Mouse (Mus musculus) heart, postnatal 0 days (tissue): Measurements from ENCODE around the gene Zfp768.

Source experiments
- CTCF ChIP-seq: IDR thresholded peaks from 2 replicates; pipeline ENCODE4 v1.5.1; 2016; ENCODE audit warnings: antibody characterized with exemption, control low read depth, low read depth
- EP300 ChIP-seq: IDR thresholded peaks from 2 replicates; pipeline ENCODE4 v1.6.1; 2016; ENCODE audit warnings: antibody characterized with exemption, low read depth

DNA sequence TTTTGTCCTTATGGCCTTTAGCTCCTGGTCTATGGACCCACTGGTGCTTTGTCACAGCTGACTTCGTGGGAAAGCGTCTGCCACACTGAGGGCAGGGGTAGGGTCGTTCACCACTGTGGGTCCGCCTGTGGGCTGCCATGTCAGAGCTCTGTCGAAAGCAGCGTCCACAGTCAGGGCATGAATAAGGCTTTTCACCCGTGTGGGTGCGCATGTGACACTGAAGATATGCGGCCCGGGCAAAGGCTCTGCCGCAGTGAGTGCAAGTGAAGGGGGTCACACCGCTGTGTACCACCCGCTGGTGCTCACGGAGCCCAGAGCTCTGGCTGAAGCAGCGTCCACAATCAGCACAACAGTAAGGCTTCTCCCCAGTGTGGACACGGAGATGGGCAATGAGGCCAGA, 46.1 kb upstream of the Zfp768 start:
- TF ChIP-seq CTCF: no peak
- TF ChIP-seq EP300: no peak
